Mouse (Mus musculus) adrenal gland, adult 8-10 months (tissue): Measurements from ENCODE around the gene Man2a2. TPM values are rescaled to one million over a fixed set of nuclear protein-coding genes. Genes with fewer than 3 reads are reported as not detected.

ENCODE experiments used
- DNase-seq: peaks from one replicate; pipeline ENCODE4 v3.0.0; 2022
- total RNA-seq, 4 experiments: library from RNA; stranded (reverse); gene quantifications; 2 replicates each; pipeline ENCODE4 v1.2.4; 2022

Man2a2 gene
- total RNA-seq = 100 to 1,000 TPM in 3 of 4 experiments, 10 to 100 TPM in 1; 92.4 to 158 (median 132) TPM

DNA sequence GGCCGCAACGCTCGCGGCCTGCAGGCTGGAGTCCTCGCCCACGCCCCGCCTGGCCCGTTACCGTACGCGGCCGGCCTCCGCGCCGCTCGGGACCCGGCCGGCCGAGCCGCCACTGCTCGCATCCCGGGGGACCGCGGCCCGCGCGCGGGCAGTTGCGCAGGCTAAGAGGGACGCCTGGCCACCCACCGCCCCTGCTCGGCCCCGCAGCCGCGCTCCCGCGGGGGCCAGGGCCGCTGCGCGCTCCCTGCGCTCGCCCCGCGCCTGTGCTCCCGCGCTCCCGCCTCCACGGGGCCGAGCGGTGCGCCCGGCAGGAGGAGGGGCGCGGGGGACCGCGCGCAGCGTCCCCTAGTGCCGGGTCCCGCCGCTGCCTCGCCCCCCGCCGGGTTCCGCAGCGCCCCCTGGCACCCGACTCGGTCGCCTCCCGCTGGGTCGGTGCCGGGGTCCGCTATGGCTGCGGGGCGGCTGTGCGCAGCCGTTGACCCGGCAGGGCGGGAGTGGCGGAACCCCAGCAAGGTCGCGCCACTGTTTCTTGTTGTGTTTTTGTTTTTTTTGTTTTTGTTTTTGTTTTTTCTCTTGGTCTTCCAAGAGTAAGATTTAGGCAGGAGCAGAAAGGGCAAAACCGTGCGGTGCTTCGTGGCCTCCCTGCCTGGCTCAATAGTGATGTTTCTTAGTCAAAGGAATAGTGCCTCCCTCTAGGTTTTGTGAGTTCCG, at the start of gene Man2a2:
Man2a2 (minus strand) TSS at position 335 of the 711 bp plus-strand sequence.
- DNase-seq = peak; percentile 51

GRCm38 (mm10) chr7:80420586-80420985, 49.4 kb upstream of the Man2a2 start:
- DNase-seq = no peak

GRCm38 (mm10) chr7:80419278-80419677, 48.1 kb upstream of the Man2a2 start:
- no peak for DNase-seq

DNA sequence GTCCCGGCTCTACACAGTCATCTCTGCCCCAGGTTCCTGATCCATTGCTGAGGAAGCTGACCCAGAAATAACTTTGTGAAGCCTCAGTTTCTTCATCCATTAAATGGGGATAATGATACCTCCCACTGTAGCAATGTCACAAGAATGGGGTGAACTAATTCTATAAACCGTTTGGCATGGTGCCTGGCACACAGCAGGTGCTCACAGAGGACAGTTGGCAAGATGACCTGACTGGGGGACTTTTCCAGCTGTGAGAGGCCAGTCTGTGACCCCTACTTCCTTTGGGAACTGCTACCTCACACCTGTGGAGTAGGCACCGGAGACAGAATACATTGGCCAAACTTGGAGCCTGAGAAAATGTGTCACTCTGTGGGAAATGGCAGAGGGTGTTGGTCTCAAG, 46.9 kb upstream of the Man2a2 start:
- DNase-seq = no peak

DNA sequence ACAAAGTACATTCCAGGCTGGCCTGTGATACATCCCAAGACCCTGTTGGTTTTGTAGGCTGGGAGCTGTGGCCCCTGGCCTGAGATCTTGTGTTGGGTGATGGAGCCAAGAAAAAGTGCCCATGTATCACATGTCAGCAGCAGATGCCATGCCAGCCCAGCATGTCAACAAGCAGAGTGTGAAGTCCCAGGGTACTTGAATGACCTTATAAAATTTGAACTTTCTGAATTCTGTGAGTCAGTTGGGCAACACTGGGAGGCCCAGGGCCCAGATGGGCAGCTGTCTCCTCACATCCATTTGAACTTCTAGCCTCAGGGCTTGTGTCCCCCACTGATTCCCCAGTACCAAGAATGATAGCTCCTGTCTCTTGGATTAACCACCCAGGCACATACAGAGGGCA, 46.4 kb upstream of the Man2a2 start:
- DNase-seq = no peak

- no peak for DNase-seq
Observed at GRCm38 (mm10) chr7:80416969-80417368, 45.8 kb upstream of the Man2a2 start.

DNA sequence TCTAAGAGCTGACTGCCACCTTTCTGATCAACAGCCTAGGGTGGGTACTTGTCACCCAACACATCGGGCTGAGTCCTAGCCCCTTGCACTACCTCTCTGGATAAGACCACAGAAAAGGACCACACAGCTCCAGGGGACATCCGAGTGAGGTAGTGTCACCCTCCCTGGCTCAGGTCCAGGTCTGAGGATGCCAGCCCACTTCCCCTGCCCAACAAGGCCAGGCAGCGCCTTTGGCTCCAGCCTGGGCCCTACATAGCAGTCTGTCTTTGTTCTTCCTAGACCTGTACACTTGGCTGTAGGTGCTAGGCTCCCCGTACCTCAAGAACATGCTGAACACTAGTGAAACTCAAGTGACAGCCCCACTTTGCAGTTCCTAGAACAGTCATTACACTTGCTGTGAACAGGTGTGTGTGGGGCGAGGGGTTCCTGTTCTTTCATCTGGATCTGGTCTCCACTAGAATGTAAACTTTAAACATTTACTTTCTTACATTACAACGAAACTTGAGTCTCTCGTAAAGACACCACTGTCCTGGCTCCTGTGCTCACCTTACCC, 43.2 kb upstream of the Man2a2 start:
- no peak for DNase-seq

DNA sequence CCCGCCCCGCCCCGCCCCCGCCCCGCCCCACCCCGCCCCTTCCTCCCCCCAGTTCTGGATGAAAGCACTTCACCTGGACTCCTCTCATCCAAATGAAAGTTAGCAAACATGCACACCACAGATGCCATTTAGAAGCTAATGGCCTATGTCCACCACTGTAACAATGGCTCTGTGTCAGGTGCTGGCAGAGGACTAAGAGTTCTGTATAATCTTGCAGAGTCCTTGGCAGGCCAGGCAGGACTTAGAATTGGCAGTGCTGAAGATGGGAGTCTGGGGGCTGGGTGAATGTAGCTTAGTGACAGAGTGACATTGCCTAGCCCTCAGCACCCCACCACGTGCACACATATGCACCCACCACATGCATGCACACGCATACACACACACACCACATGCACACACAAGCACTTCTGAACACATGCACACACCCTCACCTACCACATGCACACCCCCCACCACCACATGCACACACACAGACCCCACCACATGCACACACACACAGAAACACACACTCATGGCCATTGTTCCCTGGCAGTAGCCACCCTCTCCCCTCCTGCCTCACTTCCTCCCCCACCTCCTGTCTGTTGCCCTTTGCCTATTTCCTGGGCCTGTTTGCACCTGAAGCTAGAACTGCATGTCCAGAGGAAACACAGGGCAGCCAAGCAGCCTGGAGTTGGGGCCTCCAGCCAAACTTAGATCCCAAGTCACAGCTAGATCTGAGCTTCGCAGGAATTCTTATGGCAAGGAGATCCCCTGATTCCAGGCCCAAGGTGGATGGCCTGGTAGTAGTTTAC, 42.5 kb upstream of the Man2a2 start:
- DNase-seq = no peak

DNA sequence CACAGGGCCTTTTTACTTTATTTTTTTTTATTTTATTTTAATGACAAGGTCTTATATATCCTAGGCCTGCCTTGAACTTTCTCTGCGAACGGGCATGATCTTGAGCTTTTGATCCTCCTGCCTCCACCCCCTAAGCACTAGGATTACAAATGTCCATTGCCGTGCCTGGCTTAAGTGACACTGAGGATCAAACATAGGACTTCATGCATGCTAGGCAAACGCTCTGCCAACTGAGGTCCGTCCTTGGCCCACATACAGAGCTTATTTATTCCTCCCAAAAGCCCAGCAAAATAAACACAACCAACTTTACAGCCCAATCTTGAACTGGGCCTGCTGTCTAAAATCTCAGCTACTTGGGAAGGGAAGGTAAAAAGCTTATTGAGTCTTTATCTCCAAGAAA, 41.6 kb upstream of the Man2a2 start:
- no peak for DNase-seq

DNA sequence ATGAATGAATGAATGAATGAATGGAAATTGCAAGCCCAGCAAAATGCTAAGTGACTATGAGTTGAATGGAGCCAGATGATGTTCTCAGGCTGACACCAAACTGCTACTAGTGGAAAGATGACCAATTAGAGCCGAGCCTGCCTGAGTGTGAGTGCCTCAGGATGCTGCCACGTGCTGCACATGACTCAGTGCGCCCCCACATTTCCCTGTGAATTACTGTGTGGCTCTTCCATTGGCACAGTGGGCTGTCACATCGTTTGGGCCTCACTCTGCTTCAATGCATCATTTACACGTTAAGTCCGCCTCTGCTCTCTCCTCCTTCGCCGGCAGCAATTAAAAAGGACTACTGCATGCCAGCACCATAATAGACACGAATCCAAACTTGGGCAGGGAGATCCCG, 41.1 kb upstream of the Man2a2 start:
- no peak for DNase-seq

GRCm38 (mm10) chr7:80410380-80410779, 39.2 kb upstream of the Man2a2 start:
- no peak for DNase-seq

DNA sequence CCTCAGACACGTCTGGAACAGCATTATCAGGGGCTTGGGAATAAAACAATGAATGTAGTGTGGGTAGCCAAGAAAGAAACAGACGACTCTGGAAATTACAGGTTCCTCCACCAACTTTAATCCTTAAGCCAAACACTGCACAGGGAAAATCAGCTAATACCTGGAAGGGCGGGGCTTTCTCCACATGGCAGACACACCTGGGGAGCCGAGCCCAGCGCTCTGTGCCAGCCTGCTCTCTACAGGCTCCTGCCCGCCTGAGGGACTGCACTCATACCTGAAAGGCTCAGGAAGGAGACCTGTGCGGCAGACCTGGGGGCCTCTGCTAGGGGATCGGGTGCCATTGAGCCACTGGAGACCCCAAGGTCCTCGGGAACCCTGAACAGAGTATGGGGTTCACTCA, 36.5 kb upstream of the Man2a2 start:
- DNase-seq = no peak

DNA sequence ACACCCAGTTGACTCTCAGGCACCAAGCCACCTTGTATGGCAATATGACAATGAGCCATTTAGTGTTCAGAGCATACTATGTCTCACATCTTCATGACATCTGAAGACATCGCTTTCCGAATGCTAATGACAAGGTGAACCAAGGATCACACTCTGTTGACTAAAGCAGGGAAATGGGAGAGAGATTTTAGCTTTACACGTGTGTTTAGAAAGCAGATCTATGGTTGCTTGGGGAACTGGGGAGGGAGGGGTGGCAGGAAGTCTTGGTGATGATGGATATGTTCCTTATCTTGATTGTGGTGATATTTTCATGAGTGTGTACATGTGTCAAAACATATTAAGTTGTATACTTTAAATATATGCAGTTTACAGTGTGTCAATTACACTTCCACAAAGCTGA, 35.0 kb upstream of the Man2a2 start:
- DNase-seq = no peak

GRCm38 (mm10) chr7:80405188-80405695, 34.1 kb upstream of the Man2a2 start, which contains the start of gene Furin:
TSS of gene Furin (minus strand) at chr7:80405436.
- no peak for DNase-seq

GRCm38 (mm10) chr7:80404101-80404894, 33.1 kb upstream of the Man2a2 start:
- no peak for DNase-seq

- peak; percentile 79 for DNase-seq
Observed at GRCm38 (mm10) chr7:80403551-80403950, 32.4 kb upstream of the Man2a2 start.

GRCm38 (mm10) chr7:80402651-80403321, 31.6 kb upstream of the Man2a2 start:
- no peak for DNase-seq

GRCm38 (mm10) chr7:80401860-80402641, 30.9 kb upstream of the Man2a2 start:
- DNase-seq = no peak

DNA sequence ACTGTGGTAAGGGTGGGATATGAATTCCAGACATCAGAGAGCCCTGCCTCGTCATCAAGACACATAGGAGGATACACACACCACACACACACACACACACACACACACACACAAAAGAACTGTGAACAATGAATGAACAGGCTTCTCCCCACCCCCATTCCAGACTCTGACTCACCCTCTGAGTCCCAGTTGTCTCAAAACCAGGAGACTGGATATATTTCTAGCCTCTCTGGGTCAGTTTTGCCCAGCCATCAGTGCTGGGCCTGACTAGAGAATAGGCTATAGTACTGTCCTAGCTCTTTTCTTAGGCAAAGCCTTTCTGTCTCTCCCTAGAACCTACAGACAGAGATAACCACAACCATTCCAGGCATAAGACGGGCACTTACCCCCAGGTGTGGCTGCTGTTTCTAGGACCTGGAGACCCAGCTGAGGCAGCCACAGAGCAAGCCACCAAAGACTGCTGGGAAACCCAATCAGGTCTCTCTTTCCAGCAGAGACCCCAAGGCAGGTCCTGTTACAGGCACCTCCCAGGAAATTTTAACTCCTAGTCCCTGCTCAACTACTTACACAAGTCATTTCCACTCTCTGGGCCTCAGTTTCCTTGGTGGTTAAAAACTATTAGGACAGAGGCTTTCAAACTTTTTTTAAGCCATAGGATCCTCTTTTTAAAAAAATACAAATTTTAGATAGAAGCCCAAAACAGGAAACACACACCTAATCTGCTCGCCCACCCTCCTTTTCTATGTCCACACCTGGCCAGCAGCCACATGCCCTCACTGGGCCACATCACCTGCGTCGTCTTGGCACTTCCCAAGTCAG, 30.1 kb upstream of the Man2a2 start:
- no peak for DNase-seq

DNA sequence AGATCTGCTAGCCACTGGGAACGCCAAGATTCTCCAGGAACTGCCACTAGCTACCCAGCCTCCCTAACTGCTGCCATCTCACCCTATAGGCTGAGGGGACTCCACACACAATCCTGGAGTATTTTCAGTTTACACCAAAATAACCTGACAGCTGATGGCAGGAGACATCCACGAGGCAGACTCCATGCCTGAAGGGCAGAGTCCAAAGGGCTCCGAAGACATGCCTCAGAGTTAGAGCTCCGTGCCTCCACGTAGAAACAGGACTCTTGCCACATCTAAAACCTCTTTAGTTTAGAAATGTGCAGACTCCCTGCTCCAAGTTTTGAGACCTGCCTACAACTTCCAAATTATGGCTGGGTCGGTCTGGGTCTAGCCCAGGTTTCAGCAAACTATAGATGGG, 29.4 kb upstream of the Man2a2 start:
- DNase-seq = no peak
